Mouse (Mus musculus): ENCODE results near the gene Cd244a.

DNA sequence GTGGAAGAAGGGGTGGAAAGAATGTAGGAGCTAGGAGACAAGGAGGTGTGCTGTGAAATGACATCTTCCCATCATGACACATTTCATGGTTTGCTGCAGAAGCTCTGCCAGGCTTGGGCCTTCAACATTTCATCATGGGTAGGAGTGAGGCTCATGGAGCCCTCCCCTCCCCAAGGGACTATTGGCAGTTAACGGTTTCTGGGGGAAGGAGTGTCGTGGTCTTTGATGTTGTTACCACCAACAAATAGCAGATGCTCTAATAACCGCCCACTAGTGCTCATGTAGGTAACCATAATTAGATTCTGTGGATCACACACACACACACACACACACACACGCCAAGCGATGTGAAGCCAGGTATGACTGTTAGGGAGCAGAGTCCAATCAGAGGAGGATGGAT, 93.7 kb downstream of the Cd244a start, which contains the start of gene Slamf7:
- no peak for TF ChIP-seq CTCF (IDR thresholded peaks at IDR 0.05; ENCODE audit: low read depth, low read length)
- no peak for TF ChIP-seq EP300 (IDR thresholded peaks at IDR 0.05; ENCODE audit: insufficient read depth, low read depth, low read length)
- TF ChIP-seq POLR2A (IDR thresholded peaks at IDR 0.05; ENCODE audit: insufficient read depth, low read length), result no peak
